Mouse (Mus musculus) activated CD4-positive, CD25-positive, alpha-beta regulatory T cell, adult 4 months (primary cell): ENCODE measurements around the gene Echdc3. TPM values are rescaled to one million over a fixed set of nuclear protein-coding genes. Genes with fewer than 3 reads are reported as not detected.
A peak's percentile ranks its signal among the peaks of the same experiment; 100 is the strongest.

Source experiments
- ATAC-seq: one replicate; pipeline ENCODE4 v1.8.0; 2017
- polyA plus RNA-seq, 2 experiments: library from polyadenylated mRNA; unstranded; fragments of 100-300 nt; shearing (Covaris generic); gene quantifications; one replicate each; pipeline ENCODE4 v1.2.1; 2017

The Echdc3 gene
- not detected for polyA plus RNA-seq

DNA sequence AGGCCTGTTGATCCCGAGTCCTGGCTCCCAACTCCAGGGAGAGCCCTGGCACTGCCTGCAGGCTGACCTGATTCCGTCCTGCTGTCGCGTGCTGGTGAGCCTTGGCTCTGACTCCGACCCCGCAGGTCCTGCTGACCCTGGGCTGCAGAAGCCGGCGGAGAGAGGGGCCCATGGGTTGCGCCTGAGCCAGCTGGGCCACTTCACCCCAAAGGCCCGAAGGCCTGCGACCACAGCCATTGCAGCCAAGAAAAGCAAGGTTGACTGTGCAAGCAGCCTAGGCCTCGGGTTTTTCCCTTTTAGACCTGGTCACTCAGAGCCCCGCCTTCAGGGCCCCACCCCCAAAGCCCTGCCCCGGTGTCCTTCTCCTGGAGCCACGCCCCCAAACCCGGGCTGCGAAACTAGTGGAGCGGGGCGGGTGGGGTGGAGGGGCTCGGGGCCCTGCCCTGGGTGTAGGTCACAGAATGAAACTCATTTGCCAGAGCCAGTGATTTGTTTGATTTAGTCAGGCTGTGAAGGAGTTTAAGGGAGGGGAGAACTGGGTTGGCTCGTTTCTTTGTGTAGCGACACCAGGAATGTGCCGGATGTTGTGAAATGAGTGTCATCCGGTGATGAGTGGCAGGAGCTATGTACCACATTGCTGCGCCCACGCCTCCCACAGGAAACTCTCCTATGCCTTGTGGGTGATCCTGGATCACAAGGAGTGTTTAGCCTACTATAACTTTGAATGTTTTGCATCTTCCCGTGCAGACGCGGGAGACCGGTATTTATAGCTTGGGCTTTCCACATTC is at the start of gene Echdc3:
TSS of gene Echdc3 (minus strand) at position 310 of the 788 bp plus-strand sequence.
- peak; percentile 99 for ATAC-seq

GRCm38 (mm10) chr2:6261718-6262117 is 48.9 kb upstream of the Echdc3 start:
- no peak for ATAC-seq

- ATAC-seq: no peak
Observed at GRCm38 (mm10) chr2:6261201-6261672, 48.4 kb upstream of the Echdc3 start.

- no peak for ATAC-seq
Observed at GRCm38 (mm10) chr2:6260661-6261060, 47.8 kb upstream of the Echdc3 start.

DNA sequence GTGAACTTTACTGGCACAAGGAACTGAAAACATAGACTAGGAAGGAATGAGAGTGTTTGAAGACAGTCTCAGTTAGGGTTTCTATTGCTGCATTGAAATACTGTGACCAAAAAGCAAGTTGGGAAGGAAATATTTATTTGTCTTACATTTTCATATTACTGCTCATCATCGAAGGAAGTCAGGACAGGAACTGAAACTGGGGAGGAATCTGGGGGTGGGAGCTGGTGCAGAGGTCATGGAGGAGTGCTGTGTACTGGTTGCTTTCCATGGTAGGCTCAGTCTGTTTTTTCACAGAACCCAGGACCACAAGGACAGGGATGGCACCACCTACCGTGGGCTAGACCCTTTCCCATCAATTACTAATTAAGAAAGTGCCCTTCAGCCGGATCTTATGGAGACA is 46.3 kb upstream of the Echdc3 start:
- ATAC-seq: no peak

DNA sequence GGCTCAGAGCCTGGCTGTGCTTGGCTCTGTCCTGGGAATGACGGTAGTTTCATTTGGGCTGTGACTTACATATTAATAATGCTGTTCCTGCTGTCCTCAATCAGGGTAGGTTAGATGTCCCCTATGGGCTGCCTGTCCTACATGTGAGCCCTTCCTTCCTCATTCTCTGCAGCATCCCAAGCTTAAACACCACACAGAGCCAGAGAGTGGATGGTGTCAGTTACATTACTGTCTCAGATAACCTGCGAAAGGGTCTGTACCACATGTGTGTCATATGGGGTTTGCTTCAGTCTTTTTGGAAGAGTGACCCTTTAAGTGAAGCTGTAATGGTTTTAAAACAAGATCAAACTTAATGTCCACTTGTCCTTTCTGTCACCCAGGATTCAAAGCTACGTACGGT is 45.2 kb upstream of the Echdc3 start:
- ATAC-seq: no peak

GRCm38 (mm10) chr2:6257146-6257545 is 44.3 kb upstream of the Echdc3 start:
- ATAC-seq: no peak

GRCm38 (mm10) chr2:6255989-6256841 is 43.4 kb upstream of the Echdc3 start:
- ATAC-seq: no peak

GRCm38 (mm10) chr2:6255402-6255988 is 42.7 kb upstream of the Echdc3 start:
- no peak for ATAC-seq

DNA sequence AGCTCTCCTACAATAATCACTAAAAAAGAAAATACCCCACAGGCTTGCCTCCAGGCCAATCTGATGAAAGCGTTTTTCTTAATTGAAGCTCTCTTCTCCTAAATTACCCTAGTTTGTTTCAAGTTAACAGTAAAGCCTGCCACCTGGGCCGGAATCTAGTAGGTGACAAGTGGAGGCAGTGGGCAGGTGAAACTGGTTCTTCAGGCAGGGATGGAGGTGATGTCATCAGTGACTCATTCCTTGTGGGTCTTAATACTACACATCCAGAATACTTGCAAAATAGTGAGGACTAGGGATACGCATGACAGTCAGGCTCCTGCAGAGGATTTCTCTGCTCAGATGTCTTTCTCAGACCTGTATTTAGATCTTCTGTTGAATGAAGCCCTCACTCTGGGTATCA is 39.7 kb upstream of the Echdc3 start:
- no peak for ATAC-seq

GRCm38 (mm10) chr2:6251076-6251496 is 38.3 kb upstream of the Echdc3 start:
- no peak for ATAC-seq

DNA sequence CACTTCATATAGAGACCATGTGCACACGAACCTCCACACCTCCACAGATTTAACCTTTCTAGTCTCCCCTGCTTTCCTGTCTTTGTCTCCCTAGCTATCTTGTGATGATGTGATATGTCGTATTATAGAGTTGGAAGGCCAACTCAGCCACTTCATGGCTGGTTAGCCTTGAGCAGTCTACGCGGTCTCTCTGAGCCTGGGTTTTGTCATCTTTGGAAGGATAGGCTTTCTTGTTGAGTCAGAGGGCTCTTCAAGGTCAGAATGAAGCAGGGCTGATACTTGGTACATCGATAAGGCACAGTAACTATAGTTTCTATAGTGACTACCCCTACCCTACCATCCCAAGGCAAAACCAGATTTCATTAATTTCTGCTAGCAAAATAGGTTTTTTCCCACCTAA is 28.6 kb upstream of the Echdc3 start:
- ATAC-seq: no peak

DNA sequence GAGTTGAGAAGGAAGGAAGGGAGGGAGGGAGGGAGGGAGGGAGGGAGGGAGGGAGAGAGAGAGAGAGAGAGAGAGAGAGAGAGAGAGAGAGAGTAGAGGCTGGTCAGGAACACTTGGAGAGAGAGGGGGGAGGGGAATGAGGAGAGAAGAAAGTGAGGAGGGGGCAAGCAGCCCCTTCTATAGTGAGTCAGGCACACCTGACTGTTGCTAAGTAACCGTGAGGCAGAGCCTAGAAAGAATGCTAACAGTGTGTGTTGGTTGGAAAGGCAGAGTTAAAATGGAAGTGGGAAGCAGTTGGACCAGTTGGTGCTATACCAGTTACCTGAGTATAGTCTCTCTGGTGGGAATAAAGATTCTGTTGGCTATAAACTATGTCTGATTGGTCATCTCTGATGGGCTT is 27.2 kb upstream of the Echdc3 start:
- ATAC-seq: no peak

DNA sequence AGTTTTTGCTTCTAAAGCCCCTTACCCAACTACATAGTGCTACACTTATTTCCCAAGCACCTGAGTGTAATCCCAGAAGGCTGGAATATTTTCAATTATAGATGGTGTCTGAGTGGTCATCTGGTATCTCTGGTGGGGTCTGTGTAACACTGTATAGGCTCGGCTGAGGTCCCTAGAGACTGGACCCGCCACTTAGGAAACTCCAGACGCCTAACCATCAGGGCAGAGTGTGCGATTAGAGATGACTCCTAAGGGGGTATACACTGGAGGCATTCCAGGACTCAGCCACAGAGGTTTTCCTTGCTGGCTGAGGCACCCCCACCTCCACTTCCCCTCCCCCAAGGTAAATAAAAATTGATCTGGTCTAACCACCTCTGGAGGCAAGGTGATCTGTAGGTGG is 26.5 kb upstream of the Echdc3 start:
- no peak for ATAC-seq

DNA sequence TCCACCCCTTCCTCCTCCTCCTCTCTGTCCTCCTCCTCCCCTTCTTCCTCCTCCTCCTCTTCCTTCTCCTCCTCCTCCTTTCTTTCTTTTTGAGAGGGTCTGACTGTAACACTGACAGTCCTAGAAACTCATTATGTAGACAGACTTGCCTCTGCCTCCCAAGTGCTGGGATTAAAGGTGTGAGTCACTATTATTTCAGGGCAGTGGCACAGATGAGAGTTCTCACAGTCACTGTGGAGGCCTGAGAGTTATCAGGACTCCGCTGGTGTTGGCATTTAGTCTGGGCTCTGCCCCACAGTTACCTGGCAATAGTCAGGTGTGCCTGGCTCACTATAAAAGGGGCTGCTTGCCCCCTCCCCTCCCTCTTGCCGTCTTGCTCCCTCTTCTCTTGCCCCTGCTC is 25.8 kb upstream of the Echdc3 start:
- ATAC-seq: no peak

DNA sequence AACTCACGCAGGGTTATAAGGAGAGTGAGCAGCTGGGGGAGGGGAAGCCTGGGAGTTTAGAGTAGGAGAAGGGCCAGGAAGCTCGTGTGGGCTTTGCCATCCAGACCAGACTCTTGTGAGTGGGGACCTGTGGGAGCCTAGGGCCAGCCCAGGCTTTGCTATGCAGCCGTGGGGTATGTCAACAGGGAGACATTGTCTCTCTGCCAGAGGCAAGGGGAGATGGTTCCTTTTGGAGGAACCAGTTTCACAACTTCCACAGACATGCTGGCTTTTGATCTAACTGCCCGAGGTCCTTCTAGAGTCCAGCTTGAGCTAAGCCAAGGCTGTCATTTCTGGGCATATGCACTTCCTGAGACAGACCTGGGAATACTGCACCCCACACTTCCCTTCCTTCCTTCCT is 25.4 kb upstream of the Echdc3 start:
- no peak for ATAC-seq

GRCm38 (mm10) chr2:6233353-6233752 is 20.5 kb upstream of the Echdc3 start:
- ATAC-seq: no peak

DNA sequence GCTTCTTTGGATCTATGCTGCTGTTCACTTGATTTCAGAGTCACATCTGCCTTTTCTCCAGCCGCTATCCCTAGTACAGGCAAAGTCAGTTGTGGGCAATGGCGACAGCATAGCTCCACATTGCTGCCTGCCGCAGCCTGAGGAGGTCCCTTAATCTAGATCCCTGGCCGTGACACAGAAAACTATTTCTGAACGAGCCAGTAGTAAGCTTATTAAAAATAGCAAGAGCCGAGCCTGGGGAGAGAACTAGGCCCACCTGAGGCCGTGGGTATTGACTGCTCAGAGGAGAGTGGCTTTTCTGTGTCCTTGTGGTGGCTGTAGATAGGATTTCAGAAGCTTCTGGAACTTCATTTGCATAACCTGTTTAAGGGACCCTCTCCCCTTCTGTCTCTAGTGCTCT is 19.9 kb upstream of the Echdc3 start:
- ATAC-seq: no peak

DNA sequence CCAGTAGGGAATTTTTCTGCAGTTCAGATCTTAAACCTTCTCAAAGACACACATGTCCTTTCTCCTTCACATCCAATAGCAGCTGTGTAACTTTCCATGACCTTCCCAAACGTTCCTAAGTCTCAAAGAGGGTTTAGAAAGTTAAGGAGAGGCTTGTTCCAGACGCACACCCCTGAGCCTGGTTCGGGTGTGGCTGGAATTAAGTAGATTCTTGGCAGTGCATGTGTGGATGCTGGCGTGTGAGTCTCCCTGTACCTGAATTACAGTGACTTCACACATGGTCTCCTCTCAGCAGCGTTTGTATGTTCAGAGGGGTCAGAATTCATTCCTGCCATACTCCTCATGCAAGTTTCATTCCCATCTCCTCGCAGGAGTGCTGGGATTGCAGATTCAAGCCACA is 18.0 kb upstream of the Echdc3 start:
- ATAC-seq: no peak

DNA sequence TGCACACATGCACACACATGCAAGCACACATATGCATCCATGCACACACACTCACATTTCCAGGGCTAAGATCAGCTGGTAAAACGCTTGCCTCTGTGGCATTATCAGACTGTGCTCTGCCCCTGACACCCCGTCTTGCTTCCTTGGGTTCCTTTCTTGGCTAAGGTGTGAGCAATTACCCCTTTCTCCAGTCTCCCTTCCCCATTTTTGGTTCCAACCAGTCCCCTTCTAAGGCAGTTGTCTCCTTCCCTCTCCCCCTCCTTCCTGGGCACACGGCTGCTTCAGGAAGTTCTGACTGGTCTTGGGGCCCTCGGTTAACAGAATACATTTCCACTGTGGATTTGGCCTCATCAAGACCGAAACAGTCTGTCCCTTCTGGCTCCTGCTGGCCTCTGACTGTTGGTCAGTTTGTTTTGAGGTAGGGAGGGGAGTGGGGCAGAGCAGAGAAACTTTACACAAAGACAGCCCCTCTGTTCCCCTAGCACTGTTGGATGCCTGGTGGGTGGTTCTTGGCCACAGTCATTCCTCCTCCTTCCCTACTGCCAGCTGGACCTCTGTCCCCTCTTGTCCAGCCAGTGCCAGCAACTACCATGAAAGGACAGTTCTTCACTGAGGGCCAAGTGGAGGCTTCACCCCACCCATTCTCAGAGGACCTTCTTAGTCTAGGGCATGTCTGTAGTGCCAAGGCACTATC is 16.9 kb upstream of the Echdc3 start:
- ATAC-seq: no peak

DNA sequence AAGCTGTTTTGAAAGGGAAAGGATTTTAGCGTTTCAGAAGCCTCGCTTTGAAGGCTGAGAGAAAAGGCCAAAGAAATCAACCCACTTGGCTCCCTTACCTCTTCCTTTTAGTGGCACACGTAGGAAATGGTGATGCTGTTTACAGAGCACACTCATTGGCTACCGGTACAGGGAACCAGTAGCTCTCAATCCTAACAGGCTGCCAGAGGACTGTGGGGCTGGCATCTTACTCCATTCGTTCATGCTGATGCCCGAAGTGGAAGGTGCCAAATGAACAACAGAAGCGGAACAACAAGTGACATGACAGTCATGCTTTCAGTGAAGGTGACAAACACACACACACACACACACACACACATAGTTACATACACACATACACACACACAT is 14.2 kb upstream of the Echdc3 start:
- no peak for ATAC-seq

DNA sequence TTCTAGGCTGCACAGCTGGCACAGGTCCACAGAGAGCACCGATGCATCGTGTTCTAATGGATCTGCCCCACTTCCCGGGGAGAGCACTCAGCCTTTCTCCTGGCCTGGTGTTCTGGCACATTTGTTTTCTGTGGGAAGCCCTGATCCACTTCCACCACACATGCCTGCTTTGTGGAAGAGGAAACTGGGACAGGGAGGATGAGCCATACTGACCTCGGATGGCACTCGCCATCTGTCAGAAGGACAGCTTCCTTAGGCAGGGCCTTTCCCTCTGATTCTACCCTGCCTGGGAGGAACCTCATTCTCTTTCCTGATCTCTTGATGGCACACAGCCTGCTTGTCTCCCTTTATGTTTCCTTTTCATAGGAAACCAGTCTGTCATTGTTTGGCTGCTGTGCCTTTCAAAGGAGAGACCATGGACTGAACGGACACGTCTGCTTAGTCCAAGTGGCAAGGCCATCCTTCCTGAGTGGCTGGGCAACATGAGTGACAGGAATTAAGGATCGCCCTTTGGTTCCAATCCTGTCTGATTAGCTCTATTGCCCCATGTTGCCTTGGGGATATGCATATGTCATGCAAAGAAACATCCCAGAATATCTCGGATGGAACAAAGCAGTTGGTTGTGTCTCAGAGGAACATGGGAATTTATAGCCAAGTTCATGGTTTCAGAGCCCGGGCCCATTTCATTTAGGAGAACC is 13.7 kb upstream of the Echdc3 start:
- no peak for ATAC-seq
